Mouse (Mus musculus): ENCODE results near the gene Mt1. TPM values are rescaled to one million over a fixed set of nuclear protein-coding genes. Genes with fewer than 3 reads are reported as not detected.

The Mt1 gene
- polyA plus RNA-seq, 1 experiment: 325 TPM

- H3K27me3 ChIP-seq (ENCODE audit: control insufficient read depth, insufficient read depth, low read length): peaks cover 3% of the 10 kb centered on the region
- 5% methylated on average over 39 of the region's 39 CpGs for WGBS
- no peak overlapping the region for H3K4me3 ChIP-seq (ENCODE audit: extremely low read depth, insufficient read depth, insufficient read length)
- no peaks in the 10 kb centered on the region for H3K36me3 ChIP-seq (ENCODE audit: control insufficient read depth, insufficient read depth, low read length)
- TF ChIP-seq CTCF (IDR thresholded peaks at IDR 0.05; ENCODE audit: extremely low read depth, insufficient read depth, insufficient read length, insufficient replicate concordance) (no peak), POLR2A (IDR thresholded peaks at IDR 0.05; ENCODE audit: low read depth, low read length) (no peak)
- no peak for DNase-seq (ENCODE audit: low read depth in 1 of 2, low spot score in 2 of 2)
- no peaks in the 10 kb centered on the region for H3K4me1 ChIP-seq (ENCODE audit: control insufficient read depth, insufficient read depth, insufficient read length)
- H3K27ac ChIP-seq (ENCODE audit: insufficient read depth, low read length): no peak overlapping the region
Observed at GRCm38 (mm10) chr8:94172809-94173732, 5.8 kb upstream of the Mt1 start.

- Histone ChIP-seq H3K27me3 (ENCODE audit: control insufficient read depth, insufficient read depth, low read length) (peaks cover 3% of the 10 kb centered on the region), H3K4me1 (ENCODE audit: control insufficient read depth, insufficient read depth, insufficient read length) (peaks cover 2% of the 10 kb centered on the region; the same call in 1 of the 2 replicates), H3K36me3 (ENCODE audit: control insufficient read depth, insufficient read depth, low read length) (no peaks in the 10 kb centered on the region), H3K4me3 (ENCODE audit: extremely low read depth, insufficient read depth, insufficient read length) (no peak overlapping the region), H3K27ac (ENCODE audit: insufficient read depth, low read length) (no peak overlapping the region)
- TF ChIP-seq CTCF (IDR thresholded peaks at IDR 0.05; ENCODE audit: extremely low read depth, insufficient read depth, insufficient read length, insufficient replicate concordance) (no peak), POLR2A (IDR thresholded peaks at IDR 0.05; ENCODE audit: low read depth, low read length) (no peak)
- 51% methylated on average over 11 of the region's 11 CpGs for whole genome bisulfite sequencing
- DNase-seq (ENCODE audit: low read depth in 1 of 2, low spot score in 2 of 2): no peak
Observed at GRCm38 (mm10) chr8:94173848-94174403, 5.0 kb upstream of the Mt1 start.

- Histone ChIP-seq H3K36me3 (ENCODE audit: control insufficient read depth, insufficient read depth, low read length) (no peaks in the 10 kb centered on the region), H3K27me3 (ENCODE audit: control insufficient read depth, insufficient read depth, low read length) (peaks cover 3% of the 10 kb centered on the region; the same call in 1 of the 2 replicates), H3K4me3 (ENCODE audit: extremely low read depth, insufficient read depth, insufficient read length) (no peak overlapping the region), H3K27ac (ENCODE audit: insufficient read depth, low read length) (no peak overlapping the region), H3K4me1 (ENCODE audit: control insufficient read depth, insufficient read depth, insufficient read length) (peaks cover 3% of the 10 kb centered on the region; the same call in 1 of the 2 replicates)
- WGBS: 34% methylated on average over 7 of the region's 7 CpGs
- DNase-seq (ENCODE audit: low read depth in 1 of 2, low spot score in 2 of 2): no peak
- TF ChIP-seq CTCF (IDR thresholded peaks at IDR 0.05; ENCODE audit: extremely low read depth, insufficient read depth, insufficient read length, insufficient replicate concordance) (no peak), POLR2A (IDR thresholded peaks at IDR 0.05; ENCODE audit: low read depth, low read length) (no peak)
Observed at GRCm38 (mm10) chr8:94174619-94175213, 4.2 kb upstream of the Mt1 start.

GRCm38 (mm10) chr8:94177716-94178390 lies 1.0 kb upstream of the Mt1 start:
- Histone ChIP-seq H3K27me3 (ENCODE audit: control insufficient read depth, insufficient read depth, low read length) (0 out of 2 replicates have a peak, but pooled peaks cover 2% of the 10 kb centered on the region), H3K4me3 (ENCODE audit: extremely low read depth, insufficient read depth, insufficient read length) (no peak overlapping the region), H3K27ac (ENCODE audit: insufficient read depth, low read length) (no peak overlapping the region), H3K36me3 (ENCODE audit: control insufficient read depth, insufficient read depth, low read length) (no peaks in the 10 kb centered on the region), H3K4me1 (ENCODE audit: control insufficient read depth, insufficient read depth, insufficient read length) (peaks cover 5% of the 10 kb centered on the region)
- no peak for DNase-seq (ENCODE audit: low read depth in 1 of 2, low spot score in 2 of 2)
- WGBS: 70% methylated on average over 7 of the region's 7 CpGs
- no peak for TF ChIP-seq POLR2A (IDR thresholded peaks at IDR 0.05; ENCODE audit: low read depth, low read length)
- no peak for TF ChIP-seq CTCF (IDR thresholded peaks at IDR 0.05; ENCODE audit: extremely low read depth, insufficient read depth, insufficient read length, insufficient replicate concordance)

- no peaks in the 10 kb centered on the region for H3K36me3 ChIP-seq (ENCODE audit: control insufficient read depth, insufficient read depth, low read length)
- no peak for DNase-seq (ENCODE audit: low read depth in 1 of 2, low spot score in 2 of 2)
- 0 out of 2 replicates have a peak, but pooled peaks cover 2% of the 10 kb centered on the region for H3K27me3 ChIP-seq (ENCODE audit: control insufficient read depth, insufficient read depth, low read length)
- no peak overlapping the region for H3K27ac ChIP-seq (ENCODE audit: insufficient read depth, low read length)
- peaks cover 5% of the 10 kb centered on the region for H3K4me1 ChIP-seq (ENCODE audit: control insufficient read depth, insufficient read depth, insufficient read length)
- TF ChIP-seq POLR2A (IDR thresholded peaks at IDR 0.05; ENCODE audit: low read depth, low read length): no peak
- TF ChIP-seq CTCF (IDR thresholded peaks at IDR 0.05; ENCODE audit: extremely low read depth, insufficient read depth, insufficient read length, insufficient replicate concordance): no peak
- peak overlapping the region; percentile 35; the same call in 1 of the 2 replicates for H3K4me3 ChIP-seq (ENCODE audit: extremely low read depth, insufficient read depth, insufficient read length)
- WGBS: 8% methylated on average over 25 of the region's 25 CpGs
Observed at GRCm38 (mm10) chr8:94179713-94180560, 1.1 kb downstream of the Mt1 start.

DNA sequence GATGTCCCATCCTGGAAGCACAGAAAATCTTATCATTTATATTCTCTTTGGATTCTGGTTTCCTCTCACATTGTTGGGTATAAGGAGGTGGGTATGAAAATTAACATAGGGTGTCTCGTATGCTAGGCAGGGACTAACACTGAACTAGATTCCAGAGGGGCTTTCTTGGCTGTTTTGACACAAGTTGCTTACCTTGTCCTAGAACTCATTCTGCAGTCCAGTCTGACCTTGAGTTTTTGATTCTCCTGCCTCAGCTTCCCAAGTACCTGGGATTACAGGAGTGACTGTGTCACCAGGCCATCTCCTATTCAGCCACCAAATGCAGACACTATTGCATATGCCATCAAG lies 1.7 kb downstream of the Mt1 start:
- no peak overlapping the region for H3K4me3 ChIP-seq (ENCODE audit: extremely low read depth, insufficient read depth, insufficient read length)
- H3K27ac ChIP-seq (ENCODE audit: insufficient read depth, low read length): no peak overlapping the region
- WGBS: 81% methylated on average over 1 of the region's 1 CpGs
- H3K36me3 ChIP-seq (ENCODE audit: control insufficient read depth, insufficient read depth, low read length): no peaks in the 10 kb centered on the region
- peaks cover 5% of the 10 kb centered on the region for H3K4me1 ChIP-seq (ENCODE audit: control insufficient read depth, insufficient read depth, insufficient read length)
- TF ChIP-seq CTCF (IDR thresholded peaks at IDR 0.05; ENCODE audit: extremely low read depth, insufficient read depth, insufficient read length, insufficient replicate concordance) (no peak), POLR2A (IDR thresholded peaks at IDR 0.05; ENCODE audit: low read depth, low read length) (no peak)
- H3K27me3 ChIP-seq (ENCODE audit: control insufficient read depth, insufficient read depth, low read length): 0 out of 2 replicates have a peak, but pooled peaks cover 2% of the 10 kb centered on the region
- DNase-seq (ENCODE audit: low read depth in 1 of 2, low spot score in 2 of 2): no peak
